Mouse (Mus musculus) gastrocnemius, adult 8-10 months (tissue): ENCODE measurements around the gene Slx4. TPM values are rescaled to one million over a fixed set of nuclear protein-coding genes. Genes with fewer than 3 reads are reported as not detected.
"Not testable (repeated sequence)": the region's sequence is repeated elsewhere in the genome, so short reads cannot be mapped to it uniquely, and the experiment has no call there.

ENCODE experiments used
- DNase-seq, 2 experiments: peaks; one replicate each; pipeline ENCODE4 v3.0.0; 2022; ENCODE audit warnings: low spot score in 2 of 2
- total RNA-seq, 4 experiments: library from RNA; stranded (reverse); gene quantifications; 2 replicates each; pipeline ENCODE4 v1.2.4; 2022

The Slx4 gene
- total RNA-seq = 1 to 10 TPM; 6.1 to 8.8 (median 7.7) TPM

DNA sequence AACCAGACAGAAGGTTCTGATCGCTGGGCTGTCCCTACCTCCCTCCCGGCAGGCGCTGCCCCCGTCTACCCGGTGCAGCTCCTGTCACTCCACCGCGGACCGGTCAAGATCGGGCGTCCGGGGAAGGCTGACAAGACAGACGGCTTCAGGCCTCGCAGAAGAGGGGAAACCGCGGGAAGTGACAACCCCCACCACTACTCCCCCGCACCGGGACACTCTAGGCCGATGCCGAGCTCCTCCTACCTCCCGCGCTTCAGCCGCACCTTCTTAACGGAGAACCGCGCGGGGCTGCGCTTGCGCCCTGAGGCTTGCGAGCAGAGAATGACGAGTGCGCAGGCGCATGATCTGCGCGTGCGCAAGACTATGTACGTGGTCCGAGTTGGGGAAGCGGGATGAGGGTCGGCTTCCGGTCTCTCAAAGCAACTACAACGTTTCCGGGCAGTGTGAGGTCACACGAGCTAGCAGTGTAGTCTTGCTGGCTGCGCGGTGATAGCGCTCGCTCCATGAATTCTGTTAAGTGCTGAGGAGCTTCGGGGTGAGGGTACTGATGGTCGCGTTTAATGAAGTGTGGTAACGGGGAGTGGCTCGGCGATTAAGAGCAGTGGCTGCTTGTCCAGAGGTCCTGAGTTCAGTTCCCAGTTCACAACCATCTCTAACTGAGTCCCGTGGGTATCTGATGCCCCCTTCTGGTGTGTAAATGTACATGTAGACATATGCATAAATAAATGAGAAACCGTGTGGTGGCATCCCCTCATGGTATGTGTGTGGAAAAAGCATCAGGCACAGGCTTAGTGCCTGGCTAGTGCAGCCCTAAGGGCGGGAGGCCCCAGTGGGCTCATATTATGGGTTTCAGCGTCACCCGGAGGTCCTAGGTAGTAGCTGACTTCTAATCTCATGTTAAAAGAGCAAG is at the start of gene Slx4:
TSS of gene Slx4 (minus strand) at position 282 of the 910 bp plus-strand sequence.
- peak; percentile 89 to 95 for DNase-seq

DNA sequence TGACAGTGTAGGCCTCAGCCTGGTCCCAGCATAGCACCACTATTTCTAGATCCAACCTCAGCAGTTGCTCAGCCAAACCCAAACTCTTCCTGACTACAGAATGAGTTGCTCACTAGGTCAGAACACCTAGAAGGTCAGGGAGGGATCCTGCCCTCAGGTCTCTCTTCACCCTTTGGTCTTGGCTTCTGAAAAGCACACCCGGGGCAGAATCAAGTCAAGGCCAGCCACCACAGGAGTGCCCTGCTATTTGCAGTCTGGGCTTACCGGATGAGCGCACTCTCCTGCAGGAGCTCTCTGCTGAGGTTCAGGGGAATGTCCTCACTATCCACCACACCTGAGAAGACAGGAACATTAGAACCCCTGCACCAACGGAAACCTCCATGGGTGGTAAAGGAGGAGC is 49.0 kb upstream of the Slx4 start:
- DNase-seq = no peak

DNA sequence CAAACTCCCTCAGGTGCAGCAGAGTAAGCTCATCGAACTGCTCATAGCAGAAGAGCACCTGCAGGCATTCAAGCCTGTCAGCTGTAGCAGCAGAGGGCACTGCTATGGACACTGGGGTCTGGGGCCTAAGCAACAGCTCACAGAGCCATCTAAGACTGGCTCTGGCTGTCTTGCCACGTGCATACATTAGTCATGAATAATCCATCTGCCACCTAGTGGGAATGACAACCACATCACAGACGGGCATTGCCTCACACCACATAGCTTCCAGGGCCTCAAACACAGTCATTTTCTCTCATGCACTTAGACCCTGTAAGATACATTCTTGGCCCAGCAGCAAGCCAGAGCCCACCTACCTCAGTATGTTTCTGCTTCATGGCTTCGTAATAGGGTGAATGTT is 42.0 kb upstream of the Slx4 start:
- DNase-seq = no peak

DNA sequence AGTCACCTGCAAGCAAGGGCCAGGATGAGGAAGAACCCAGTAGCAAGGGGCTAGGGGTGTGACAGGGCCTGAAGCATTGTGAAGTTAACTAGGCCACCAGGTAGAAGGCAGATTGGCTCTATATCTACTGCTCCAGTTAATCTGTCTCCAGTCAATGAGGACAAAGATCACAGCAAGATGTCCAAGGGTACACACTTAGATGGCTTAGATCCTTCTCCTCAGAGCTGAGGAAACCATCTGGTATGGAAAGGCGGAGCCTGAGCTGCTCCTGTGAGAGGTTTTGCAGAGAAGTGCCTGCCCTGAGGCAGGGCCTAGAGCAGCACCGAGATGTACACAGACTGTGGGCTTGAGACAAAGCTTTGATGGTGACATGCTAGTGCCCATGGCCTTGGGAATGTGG is 40.5 kb upstream of the Slx4 start:
- no peak for DNase-seq

DNA sequence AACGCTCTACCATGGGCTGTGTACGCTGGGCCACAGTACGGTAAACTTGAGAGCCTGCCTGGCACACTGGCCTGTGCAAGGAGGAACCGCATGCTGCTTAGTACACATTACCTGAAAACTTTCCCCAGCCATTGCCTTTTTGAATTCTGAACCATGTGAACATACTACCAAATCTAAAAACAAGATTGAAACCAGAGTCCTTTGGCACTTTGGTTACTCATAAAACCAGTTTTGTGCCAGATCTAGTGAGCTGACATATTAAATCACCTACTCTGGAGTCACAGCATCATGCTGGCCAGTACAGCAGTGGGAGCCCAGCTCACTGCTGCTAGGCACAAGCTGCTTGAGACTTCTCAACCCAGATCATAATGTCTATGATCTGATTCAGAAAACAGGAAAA is 38.1 kb upstream of the Slx4 start:
- DNase-seq = no peak

DNA sequence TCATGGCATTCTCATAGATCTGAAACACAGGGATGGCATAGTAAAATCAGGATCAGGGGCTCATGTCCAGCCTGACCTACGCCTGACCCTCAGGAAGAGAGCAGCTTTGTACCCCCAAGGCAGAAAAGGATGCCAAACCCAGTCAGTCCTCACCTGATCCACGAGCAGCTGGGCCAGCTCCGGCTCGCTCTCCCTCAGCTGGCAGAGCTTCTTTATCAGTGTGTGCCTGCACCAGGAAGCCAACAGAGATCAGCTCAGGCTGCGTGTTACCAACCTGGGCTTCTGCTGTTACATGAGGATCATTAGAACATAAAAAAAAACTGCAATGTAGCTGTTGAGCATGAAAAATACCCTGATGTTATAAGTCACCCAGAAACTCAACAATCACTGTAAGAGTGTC is 36.6 kb upstream of the Slx4 start:
- peak; percentile 18 to 24 for DNase-seq

DNA sequence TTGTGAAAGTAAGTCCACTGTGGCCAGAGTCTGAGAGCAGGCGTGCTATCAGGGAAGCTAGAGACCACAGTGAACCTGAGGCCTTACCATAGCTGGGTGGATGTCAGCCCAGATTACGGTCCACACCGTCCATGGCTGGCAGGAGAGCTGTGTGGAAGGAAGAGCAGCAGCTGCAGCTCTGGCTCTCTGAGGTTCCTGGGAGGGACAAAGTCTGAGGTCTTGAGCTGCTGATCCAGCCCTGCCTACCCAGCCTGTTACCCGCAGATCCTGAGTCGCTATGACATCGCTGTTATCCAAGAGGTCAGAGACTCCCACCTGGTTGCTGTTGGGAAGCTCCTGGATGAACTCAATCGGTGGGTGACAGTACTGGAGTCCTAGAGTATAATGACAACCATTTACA is 34.1 kb upstream of the Slx4 start:
- no peak for DNase-seq

DNA sequence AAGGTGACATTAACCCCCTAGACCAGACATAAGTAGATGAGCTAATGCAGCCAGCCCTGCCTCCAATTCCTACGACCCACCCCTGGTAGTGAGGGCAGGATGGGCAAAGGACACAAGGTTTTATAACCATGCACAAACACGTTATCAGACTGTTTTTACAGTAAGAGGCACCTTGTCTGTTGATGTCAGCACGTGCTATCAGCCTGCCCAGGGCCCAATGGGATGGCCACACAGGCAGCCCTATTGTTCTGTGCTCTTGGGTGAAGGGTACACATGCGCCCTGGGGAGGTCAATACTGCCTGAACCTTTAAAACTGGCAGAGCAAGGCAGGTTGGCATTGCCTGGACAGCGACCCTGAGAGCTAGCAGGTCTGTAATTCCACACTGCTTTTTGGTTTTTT is 33.2 kb upstream of the Slx4 start, which contains the start of gene Dnase1:
TSS of gene Dnase1 (plus strand) at position 136 of the 400 bp plus-strand sequence.
- no peak for DNase-seq

DNA sequence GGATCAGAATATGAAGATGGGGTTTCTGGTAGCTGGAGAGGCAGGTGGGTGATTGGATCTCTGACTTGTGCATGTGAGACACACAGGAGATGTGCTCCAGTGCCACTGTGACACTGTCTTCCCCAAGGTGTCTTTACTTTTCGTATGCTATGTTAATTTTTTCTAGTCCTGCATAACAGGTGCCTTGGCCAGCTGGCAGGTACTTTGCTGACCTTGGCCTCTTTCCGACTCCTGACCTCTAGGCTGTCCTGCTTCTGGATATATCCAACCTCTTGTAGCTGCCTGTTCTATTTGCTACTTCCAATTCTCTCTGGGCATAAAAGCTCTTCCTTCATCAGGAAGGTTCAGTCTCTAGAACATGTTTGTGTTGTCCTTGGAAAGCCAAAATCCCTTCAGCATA is 32.0 kb upstream of the Slx4 start:
- no peak for DNase-seq

DNA sequence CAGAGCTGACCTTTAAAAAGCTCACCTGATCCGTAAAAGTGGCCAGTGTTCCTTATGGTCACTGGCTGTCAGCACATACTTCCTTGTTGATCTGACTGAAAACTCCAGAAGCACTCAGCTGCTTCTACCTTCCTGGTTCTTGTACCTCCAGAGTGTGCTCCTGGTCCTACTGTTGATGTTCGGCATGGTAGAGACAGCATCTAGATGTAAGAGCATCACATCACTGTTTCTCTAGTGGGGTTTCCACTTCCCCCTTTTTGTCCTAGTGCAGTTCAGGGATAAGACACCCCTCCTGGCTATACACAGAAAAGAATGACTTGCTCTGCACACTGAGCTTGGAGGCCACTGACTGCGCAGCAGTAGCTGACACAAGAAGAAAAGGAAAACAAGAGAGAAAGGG is 30.9 kb upstream of the Slx4 start:
- no peak for DNase-seq

DNA sequence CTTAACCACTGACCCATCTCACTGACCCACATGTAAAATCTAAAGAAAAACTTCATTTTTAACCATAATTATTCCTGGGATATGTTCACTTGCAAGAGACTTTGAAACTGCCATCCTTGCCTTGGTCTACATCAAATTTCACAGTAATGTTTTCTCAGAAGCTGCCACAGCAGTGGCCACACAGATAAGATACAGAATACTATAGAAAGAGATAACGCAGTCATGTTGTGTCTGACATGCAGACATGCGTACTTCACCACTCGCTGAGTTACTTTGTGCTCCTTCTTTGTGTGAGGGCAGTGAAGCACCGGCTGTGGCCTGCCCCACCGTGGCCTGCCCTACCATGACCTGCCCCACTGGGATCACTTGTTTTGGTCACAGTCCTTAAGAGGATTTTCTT is 30.4 kb upstream of the Slx4 start:
- DNase-seq = no peak

DNA sequence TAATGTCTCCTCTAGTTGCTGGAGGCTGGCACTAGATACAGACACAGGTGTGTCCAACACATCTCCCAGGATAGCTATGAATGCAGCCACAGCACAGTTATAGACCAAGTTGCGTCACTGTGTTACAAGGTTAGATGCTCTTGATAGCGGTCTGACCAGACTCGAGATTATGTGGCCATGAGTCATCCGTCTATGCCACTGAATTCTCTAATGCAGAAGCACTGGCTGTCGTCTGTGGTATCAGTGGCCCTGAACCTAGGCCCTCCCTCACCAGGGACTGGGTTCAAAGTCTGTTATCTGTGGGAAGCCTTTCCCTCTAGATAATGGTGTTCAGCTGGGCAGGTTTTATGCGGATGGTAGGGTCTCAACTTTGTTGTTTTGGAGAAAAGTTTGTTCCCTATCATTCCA is 28.8 kb upstream of the Slx4 start:
- no peak for DNase-seq

DNA sequence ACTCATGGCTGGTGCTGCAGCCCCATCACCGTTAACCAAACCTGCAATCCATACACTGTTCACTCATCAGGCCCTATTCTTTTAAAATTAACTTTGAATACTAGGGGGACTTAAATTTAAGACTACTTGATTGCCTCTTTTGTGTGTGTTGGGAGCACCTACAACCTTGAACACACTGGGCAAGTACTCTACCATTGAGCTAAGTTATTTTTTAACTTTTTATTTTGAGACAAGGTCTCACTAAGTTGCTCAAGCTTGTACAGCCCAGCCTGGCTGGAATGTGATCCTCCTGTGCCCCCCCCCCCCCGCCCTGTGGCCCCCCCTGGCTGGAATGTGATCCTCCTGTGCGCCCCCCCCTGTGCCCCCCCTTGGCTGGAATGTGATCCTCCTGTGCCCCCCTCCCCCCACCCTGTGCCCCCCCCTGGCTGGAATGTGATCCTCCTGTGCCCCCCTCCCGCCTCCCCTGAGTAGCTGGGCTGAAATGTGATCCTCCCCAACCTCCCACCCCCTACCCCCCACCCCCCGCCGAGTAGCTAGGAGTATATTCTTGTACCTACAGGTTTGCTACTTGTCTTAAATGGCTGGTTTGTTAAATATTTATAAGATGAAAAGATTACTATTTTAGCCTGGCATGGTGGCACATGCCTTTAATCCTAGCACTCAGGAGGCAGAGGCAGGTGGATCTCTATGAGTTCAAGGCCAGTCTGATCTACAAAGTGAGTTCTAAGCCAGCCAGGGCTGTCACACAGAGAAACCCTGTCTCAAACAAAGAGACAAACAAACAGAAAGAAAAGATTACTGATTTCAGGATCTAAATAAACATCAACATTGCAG is 28.1 kb upstream of the Slx4 start:
- DNase-seq = no peak

DNA sequence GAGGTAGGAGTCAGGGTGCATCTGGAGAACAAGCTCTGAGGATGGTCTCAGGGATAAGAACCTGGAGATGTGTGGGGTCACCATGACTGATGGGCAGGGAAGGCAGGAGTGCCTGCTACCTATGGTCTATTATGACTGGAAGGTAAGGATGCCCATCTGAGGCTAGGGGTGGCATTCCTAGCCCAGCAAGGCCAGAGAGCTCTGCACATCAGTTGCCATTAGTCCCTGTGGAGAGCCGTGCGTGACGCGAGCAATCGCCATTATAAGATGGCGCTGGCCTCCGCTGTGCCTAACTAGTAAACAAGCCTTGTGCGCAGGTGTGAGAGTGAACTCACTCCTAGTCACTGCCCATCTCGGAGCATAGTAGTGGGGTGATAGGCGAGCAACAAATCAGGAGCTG is 26.9 kb upstream of the Slx4 start:
- DNase-seq = no peak

DNA sequence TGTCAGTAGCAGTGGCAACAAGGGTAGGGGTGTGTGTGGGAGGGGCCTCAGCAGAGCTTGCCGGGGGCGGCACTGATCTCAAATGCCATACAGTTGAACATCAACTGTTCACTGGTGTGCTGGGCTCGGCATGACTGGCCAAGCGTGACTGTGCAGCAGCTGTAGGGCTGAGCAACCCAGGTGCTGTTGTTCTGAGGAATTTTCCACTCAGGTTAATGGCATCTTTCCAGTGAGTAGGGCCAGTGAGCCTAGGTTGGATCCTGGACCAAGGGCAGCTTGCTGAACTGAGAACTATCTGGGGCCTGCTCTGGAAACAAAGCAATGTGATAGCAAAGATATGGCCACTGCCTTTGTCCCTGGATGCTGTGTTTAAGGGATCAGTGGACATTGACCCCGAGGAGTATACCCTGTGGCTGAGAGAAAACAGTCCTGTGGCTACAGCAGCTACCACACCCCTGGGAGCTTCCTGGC is 25.8 kb upstream of the Slx4 start:
- DNase-seq = no peak

DNA sequence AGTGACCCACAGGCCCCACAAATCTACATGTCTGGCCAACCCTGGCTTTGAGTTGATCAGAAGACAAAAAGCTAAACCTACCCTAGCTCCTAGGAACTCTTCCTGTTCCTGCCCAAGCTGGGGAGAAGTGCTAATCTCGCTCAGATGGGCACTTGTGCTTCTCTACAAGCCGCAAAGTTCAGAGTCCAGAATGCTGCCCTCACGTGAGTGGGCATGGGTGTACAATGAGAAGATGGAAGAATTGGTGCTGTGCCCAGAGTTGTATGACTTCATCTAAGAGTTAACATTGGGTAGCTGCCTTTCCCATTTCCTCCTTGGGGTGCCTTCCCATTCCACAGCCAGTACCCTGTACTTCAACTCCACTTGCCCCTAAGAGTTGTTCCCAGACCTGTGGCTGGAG is 23.6 kb upstream of the Slx4 start:
- no peak for DNase-seq

DNA sequence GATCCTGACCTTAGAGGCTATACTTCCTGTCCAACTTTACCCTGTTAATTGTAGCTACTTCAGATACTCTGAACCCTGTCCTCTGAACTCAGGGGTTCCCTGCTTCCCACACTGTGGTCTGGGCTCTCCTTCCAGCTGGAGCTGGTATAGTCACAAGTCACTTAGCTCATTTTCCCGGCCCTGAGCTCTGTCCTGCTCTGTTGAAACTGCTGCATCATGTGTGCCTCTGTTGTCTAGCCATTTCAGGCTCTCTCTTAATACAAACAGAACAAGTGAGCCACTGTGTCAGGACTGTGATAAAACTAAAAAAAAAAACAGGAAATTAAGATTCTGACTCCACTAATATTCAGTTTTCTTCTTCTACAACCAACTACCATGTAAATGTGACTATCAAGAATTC is 23.1 kb upstream of the Slx4 start:
- no peak for DNase-seq

DNA sequence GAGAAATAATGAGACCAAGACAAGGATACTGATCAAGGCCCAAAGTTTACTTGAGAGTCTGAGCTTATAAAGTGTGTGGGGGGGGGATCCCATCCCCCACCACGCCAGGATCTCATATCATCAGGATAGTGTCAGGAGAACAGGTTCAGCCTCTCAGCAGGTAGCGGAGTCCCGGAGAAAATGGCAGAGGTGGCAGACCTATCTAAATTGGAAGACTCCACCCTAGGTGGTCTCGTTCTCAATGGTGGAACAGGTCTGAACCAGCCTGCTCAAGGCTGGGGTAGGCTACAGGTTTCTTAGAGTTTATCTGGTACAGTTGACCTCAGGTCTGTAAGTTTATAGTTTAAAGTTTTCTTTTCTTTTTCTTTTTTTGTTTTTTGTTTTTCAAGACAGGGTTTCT is 19.1 kb upstream of the Slx4 start:
- DNase-seq = no peak

DNA sequence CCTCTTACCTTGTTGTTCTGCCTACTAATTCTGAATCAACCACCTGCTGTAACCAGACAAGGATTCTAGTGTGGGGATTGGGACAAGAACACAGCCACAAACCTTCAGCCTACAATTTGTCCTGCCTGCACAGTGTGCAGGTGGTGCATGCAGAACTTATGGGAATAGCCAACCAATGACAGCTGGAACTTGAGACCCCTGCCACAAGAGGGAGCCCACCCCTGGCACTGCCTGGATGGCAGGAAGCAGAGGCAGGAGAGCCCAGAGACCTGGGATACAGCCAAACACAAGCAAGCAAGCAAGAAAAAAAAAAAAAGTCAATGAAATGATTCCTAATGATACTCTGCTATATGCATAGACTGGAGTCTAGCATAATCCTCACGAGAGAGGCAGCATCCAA is 17.7 kb upstream of the Slx4 start:
- no peak for DNase-seq

DNA sequence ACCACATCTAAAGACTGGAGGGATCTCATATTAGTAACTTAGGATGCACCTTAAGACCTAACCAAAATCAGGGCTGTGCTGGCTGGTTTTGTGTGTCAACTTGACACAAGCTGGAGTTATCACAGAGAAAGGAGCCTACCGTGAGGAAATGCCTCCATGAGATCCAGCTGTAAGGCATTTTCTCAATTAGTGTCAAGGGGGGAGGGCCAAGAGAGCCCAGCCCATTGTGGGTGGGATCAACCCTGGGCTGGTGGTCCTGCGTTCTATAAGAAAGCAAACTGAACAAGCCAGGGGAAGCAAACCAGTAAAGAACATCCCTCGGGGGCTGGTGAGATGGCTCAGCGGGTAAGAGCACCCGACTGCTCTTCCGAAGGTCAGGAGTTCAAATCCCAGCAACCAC is 13.9 kb upstream of the Slx4 start:
- DNase-seq = not testable (repeated sequence)

DNA sequence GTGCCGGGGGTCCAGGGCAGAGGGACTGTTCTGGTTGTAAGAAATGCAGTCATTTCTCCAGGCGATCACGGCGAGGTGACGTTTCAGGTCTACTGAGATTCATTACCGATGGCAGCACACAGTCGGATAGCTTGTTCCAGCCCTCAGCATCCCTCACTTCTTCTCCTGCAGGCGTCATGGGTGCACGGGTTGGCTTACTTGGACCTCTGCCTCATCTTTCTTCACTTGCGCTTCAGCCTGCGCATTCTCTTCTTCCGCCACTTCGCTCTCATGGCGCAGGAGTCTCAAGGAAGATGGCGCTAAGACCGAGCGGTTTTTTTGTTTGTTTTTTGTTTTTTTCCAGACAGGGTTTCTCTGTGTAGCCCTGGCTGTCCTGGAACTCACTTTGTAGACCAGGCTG is 13.2 kb upstream of the Slx4 start:
- DNase-seq = not testable (repeated sequence)

DNA sequence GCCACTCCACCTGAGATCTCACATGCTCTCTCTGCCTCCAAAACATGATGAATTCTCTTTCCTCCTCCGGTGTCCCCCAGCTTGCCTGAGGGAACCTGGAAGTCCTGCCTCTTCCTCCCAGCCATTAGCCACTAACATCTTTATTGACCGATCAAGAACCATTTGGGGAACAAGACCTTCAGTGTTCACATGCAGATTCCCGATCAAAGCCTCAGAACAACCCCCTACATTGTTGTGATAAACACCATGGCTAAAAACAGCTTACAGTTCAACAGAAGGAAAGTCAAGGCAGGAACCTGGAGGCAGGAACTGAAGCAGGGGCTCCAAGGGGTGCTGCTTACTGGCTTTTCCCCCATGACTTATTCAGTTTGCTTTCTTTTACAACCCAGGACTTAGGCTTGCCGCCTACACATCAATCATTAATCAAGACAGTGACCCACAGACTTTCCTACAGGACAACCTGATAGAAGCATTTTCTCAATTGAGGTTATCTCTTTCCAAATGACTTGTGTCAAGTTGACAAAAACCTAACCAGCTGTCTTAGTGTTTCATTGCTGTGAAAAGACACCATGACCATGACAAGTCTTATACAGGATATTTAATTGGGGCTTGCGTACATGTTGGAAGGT is 10.6 kb upstream of the Slx4 start:
- DNase-seq = no peak
